Mouse (Mus musculus): ENCODE data around the gene Afdn. TPM values are rescaled to one million over a fixed set of nuclear protein-coding genes. Genes with fewer than 3 reads are reported as not detected.
"Not testable (repeated sequence)": the region's sequence is repeated elsewhere in the genome, so short reads cannot be mapped to it uniquely, and the experiment has no call there.

The Afdn gene
- polyA plus RNA-seq, 1 experiment = 29.6 TPM

DNA sequence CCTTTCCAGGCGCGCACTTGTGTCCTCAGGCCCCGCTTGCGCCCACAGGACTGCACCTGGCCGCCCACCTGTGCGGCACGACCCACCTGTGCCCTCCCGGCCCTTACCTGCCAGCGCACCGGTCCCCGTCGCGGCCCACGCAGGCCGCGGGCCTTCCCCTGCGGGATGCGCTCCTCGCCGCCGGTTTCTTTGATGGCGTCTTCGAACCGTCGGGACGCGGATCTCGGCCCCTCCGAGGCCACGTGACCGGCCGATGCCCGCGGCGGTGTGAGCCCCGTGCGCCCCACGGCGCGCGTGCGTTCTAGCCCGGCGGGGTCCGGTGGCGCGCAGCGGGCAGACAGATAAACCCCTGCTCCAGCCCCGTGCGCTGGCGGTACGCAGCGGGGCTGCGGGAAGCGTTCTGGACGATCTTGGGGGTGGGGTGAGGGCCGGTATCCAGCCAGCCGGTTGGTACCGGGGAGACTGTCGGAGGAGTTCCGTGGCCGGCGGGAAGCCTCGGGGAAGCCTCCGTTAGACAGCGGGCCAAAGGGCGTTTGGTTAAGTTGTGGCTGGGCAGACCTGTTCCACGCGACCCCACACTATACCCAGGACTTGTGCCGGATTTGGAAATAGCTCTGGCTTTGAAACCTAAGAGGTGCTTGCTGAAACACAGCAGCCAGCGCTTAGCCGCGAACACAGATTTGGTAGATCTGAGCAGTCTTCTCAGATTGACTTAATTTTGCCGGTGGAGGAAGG, 1.0 kb downstream of the Afdn start, which contains the start of gene Tcte2:
Tcte2 (minus strand) TSS at position 647 of the 735 bp plus-strand sequence.
- no peak for TF ChIP-seq POLR2A (IDR thresholded peaks at IDR 0.05; ENCODE audit: borderline replicate concordance, low read depth, low read length)
- no peak for TF ChIP-seq CTCF (IDR thresholded peaks at IDR 0.05; ENCODE audit: low read depth, low read length)
- peak within 1 kb of the TSS; percentile 87 for H3K4me3 ChIP-seq (ENCODE audit: insufficient read depth, low read length)
- no peak within 1 kb of the TSS for H3K27ac ChIP-seq (ENCODE audit: insufficient read depth, low read depth, low read length)
- H3K4me1 ChIP-seq (ENCODE audit: control insufficient read depth, insufficient read depth, low read length) = peaks cover 22% of the 10 kb centered on the region

DNA sequence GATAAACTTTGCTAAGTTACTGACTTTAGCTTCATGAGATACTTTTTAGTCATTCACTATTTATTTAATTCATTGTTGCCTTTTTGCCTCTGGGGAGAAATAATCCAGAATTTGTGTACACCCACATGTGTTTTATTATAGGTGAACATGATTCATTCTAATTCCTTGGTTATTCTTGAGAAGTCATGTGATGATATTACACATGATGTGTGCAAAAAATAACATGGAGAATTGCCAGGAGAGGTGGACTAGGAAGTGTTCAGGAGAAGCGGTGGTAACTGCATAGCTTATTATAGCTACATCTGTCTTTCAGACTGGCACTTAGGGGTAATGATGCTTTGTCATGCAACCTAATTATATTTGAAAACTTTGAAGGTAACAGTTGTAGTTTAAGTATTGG, 3.5 kb downstream of the Afdn start:
- no peak overlapping the region for H3K27ac ChIP-seq (ENCODE audit: insufficient read depth, low read depth, low read length)
- TF ChIP-seq CTCF (IDR thresholded peaks at IDR 0.05; ENCODE audit: low read depth, low read length) (no peak), POLR2A (IDR thresholded peaks at IDR 0.05; ENCODE audit: borderline replicate concordance, low read depth, low read length) (no peak)
- H3K4me1 ChIP-seq (ENCODE audit: control insufficient read depth, insufficient read depth, low read length) = peaks cover 7% of the 10 kb centered on the region
- no peak overlapping the region for H3K4me3 ChIP-seq (ENCODE audit: insufficient read depth, low read length)

DNA sequence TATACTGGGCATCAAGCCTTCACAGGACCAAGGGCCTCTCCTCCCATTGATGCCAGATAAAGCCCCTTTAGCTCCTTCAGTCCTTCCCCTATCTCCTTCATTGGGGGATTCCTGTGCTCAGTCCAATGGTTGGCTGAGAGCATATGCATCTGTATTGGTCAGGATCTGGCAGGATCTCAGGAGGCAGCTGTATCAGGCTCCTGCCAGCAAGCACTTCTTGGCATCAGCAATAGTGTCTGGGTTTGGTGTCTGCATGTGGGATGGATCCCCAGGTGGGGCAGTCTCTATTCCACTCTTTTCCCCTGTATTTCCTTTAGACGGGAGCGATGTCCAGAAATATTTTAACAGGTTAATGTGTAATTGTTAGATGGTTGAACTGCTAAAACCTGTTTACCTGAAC, 4.6 kb downstream of the Afdn start:
- H3K4me3 ChIP-seq (ENCODE audit: insufficient read depth, low read length); H3K27ac ChIP-seq (ENCODE audit: insufficient read depth, low read depth, low read length); H3K4me1 ChIP-seq (ENCODE audit: control insufficient read depth, insufficient read depth, low read length): not testable (repeated sequence)

DNA sequence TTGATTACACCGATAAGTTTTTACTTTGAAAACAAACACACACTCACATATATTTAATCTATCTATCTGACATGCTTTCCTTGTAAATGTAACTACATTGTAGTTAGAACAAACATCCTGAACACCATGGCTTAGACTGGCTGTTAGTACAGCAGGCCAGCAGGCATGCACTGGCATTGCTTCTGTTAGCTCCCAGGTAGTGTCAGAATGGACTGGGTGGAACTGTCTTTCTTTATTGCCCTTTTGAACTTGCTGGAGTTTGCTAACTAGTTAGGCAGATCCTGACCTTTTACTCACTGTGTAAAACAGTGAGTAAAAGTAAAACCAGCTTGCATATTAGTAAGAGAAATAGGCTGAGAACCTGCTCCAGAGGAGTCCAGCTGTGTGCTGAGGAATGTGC, 8.2 kb downstream of the Afdn start:
- TF ChIP-seq POLR2A (IDR thresholded peaks at IDR 0.05; ENCODE audit: borderline replicate concordance, low read depth, low read length) = no peak
- TF ChIP-seq CTCF (IDR thresholded peaks at IDR 0.05; ENCODE audit: low read depth, low read length) = no peak
- H3K4me3 ChIP-seq (ENCODE audit: insufficient read depth, low read length) = no peak overlapping the region
- no peak overlapping the region for H3K27ac ChIP-seq (ENCODE audit: insufficient read depth, low read depth, low read length)
- no peaks in the 10 kb centered on the region for H3K4me1 ChIP-seq (ENCODE audit: control insufficient read depth, insufficient read depth, low read length)

DNA sequence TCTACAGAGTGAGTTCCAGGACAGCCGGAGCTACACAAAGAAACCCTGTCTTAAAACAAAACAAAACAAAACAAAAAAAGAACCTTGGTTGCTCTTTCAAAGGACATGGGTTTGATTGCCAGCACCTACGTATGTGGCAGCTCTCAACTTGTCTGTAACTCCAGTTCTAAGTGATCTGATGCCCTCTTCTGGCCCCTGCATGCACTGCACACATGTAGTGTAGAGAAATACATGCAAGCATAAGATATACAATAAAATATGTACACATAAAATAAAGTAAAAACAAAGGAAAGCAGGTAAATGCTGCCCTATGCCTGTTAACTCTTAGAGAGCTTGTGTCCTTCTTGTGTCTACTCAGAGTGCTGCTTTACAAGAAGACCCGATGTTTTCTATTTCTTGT, 8.9 kb downstream of the Afdn start:
- TF ChIP-seq CTCF (IDR thresholded peaks at IDR 0.05; ENCODE audit: low read depth, low read length) (no peak), POLR2A (IDR thresholded peaks at IDR 0.05; ENCODE audit: borderline replicate concordance, low read depth, low read length) (no peak)
- Histone ChIP-seq H3K4me1 (ENCODE audit: control insufficient read depth, insufficient read depth, low read length) (no peaks in the 10 kb centered on the region), H3K4me3 (ENCODE audit: insufficient read depth, low read length) (no peak overlapping the region), H3K27ac (ENCODE audit: insufficient read depth, low read depth, low read length) (no peak overlapping the region)

DNA sequence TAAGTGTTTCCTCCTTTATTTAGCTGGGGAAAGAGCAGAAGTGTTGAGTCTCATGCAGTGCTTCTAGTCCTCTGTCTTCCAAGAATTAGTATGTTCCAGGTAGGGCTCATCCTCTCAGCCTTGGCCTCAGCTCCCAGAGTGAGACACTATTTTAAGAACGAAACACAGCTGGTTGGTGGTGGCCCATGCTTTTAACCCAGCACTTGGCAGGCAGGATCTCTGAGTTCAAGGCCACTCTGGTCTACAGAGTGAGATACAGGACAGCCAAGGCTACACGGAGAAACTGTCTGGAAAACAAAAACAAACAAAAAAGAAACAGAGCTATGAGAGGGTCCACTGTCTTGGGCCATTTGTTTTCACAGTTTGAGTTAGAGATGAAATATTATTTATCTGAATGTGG, 17.3 kb downstream of the Afdn start:
- no peak overlapping the region for H3K4me3 ChIP-seq (ENCODE audit: insufficient read depth, low read length)
- no peak overlapping the region for H3K27ac ChIP-seq (ENCODE audit: insufficient read depth, low read depth, low read length)
- no peak for TF ChIP-seq POLR2A (IDR thresholded peaks at IDR 0.05; ENCODE audit: borderline replicate concordance, low read depth, low read length)
- TF ChIP-seq CTCF (IDR thresholded peaks at IDR 0.05; ENCODE audit: low read depth, low read length) = no peak
- H3K4me1 ChIP-seq (ENCODE audit: control insufficient read depth, insufficient read depth, low read length) = peaks cover 12% of the 10 kb centered on the region

DNA sequence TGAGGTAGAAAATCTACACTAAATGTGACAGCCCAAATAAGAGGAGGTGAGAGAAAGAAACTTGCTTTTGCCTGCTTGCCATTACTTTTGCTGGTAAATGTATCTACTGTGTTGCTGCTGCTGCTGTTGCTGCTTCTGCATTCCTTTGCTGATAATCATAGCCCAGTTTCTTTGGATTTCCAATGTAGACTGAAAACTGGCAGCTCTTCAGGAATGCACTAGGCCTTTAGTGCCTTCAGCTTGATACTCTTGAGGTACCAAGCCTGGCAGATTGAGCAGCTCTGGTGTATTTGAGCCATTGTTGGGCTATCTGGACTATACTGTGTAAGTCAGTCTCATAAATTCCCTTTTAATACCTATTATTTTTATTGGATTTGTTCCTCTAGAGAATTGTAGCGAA, 18.5 kb downstream of the Afdn start:
- no peak overlapping the region for H3K27ac ChIP-seq (ENCODE audit: insufficient read depth, low read depth, low read length)
- H3K4me3 ChIP-seq (ENCODE audit: insufficient read depth, low read length) = no peak overlapping the region
- TF ChIP-seq POLR2A (IDR thresholded peaks at IDR 0.05; ENCODE audit: borderline replicate concordance, low read depth, low read length) (no peak), CTCF (IDR thresholded peaks at IDR 0.05; ENCODE audit: low read depth, low read length) (no peak)
- peaks cover 16% of the 10 kb centered on the region for H3K4me1 ChIP-seq (ENCODE audit: control insufficient read depth, insufficient read depth, low read length)

DNA sequence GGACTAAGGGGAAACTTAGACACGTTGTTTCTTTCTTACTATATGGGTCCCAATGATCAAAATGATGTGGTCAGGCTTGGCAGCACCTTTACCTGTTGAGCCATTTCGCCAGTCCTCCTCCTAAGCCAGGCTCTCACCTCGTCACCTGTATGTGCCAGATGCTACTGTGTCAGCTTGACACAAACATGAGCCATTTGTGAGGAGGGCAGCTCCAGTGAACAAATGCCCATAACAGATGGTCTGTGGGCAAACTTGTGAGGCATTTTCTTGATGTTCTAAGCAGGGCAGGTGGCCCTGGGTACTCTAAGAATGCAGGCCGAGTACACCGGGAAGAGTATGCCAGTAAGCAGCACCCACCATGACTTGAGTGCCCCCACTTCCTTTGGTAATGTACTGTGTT, 21.6 kb downstream of the Afdn start:
- H3K27ac ChIP-seq (ENCODE audit: insufficient read depth, low read depth, low read length) = no peak overlapping the region
- H3K4me1 ChIP-seq (ENCODE audit: control insufficient read depth, insufficient read depth, low read length) = peaks cover 21% of the 10 kb centered on the region
- no peak for TF ChIP-seq POLR2A (IDR thresholded peaks at IDR 0.05; ENCODE audit: borderline replicate concordance, low read depth, low read length)
- no peak for TF ChIP-seq CTCF (IDR thresholded peaks at IDR 0.05; ENCODE audit: low read depth, low read length)
- no peak overlapping the region for H3K4me3 ChIP-seq (ENCODE audit: insufficient read depth, low read length)

DNA sequence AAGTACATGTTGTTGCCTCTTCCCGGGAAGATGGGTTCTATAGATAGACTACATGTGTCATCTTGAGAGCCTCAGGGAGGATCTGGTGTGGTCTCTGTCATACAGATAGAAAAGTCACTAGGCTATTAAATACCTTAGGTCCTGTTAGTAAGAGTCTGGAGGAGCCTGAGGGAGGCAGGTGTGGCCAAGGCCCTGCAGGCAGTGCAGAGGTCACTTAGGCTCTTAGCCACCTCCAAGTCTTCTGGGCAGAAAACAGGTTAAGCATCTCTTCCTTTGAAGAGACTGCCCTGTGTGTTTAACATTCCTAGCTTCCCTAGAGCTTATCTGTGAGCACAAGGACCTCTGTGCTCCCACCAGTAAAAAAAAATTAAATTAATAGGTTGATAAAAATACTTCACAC, 23.1 kb downstream of the Afdn start:
- Histone ChIP-seq H3K4me1 (ENCODE audit: control insufficient read depth, insufficient read depth, low read length) (peaks cover 21% of the 10 kb centered on the region), H3K27ac (ENCODE audit: insufficient read depth, low read depth, low read length) (no peak overlapping the region), H3K4me3 (ENCODE audit: insufficient read depth, low read length) (no peak overlapping the region)
- TF ChIP-seq CTCF (IDR thresholded peaks at IDR 0.05; ENCODE audit: low read depth, low read length) (no peak), POLR2A (IDR thresholded peaks at IDR 0.05; ENCODE audit: borderline replicate concordance, low read depth, low read length) (no peak)

DNA sequence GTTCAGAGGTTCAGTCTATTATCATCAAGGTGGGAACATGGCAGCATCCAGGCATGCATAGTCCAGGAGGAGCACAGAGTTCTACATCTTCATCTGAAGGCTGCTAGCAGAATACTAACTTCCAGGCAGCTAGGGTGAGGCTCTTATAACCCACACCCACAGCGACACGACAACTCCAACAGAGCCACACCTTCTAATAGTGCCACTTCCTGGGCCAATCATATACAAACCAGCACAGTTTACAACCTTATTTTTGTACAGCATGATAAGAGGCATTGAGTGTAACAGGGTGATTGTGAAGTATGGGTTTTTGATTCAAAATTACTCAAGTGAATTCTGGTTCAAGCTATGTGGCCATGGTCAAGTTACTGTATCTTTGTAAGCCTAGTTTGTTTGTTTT, 29.7 kb downstream of the Afdn start:
- not testable (repeated sequence) for H3K4me3 ChIP-seq (ENCODE audit: insufficient read depth, low read length); H3K27ac ChIP-seq (ENCODE audit: insufficient read depth, low read depth, low read length); H3K4me1 ChIP-seq (ENCODE audit: control insufficient read depth, insufficient read depth, low read length)

DNA sequence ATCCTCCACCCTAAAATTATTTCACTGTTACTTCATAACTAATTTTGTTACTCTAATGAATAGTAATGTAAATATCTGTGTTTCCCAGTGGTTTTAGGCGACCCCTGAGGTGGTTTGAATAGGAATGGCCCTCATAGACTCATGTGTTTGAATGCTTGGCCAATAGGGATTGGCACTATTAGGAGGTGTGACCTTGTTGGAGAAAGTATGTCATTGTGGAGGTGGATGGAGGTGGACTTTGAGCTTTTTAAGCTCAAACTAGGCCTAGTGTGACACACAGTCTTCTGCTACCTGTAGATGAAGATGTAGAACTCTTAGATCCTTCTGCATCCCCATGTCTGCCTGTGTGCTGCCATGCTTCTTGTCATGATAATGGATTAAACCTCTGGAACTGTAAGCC, 37.4 kb downstream of the Afdn start:
- peaks cover 7% of the 10 kb centered on the region for H3K4me1 ChIP-seq (ENCODE audit: control insufficient read depth, insufficient read depth, low read length)
- TF ChIP-seq CTCF (IDR thresholded peaks at IDR 0.05; ENCODE audit: low read depth, low read length) (no peak), POLR2A (IDR thresholded peaks at IDR 0.05; ENCODE audit: borderline replicate concordance, low read depth, low read length) (no peak)
- H3K27ac ChIP-seq (ENCODE audit: insufficient read depth, low read depth, low read length) = no peak overlapping the region
- no peak overlapping the region for H3K4me3 ChIP-seq (ENCODE audit: insufficient read depth, low read length)
